Mouse (Mus musculus): ENCODE measurements around the gene Trim80.
"Not testable (repeated sequence)": the region's sequence is repeated elsewhere in the genome, so short reads cannot be mapped to it uniquely, and the experiment has no call there.

The Trim80 gene

DNA sequence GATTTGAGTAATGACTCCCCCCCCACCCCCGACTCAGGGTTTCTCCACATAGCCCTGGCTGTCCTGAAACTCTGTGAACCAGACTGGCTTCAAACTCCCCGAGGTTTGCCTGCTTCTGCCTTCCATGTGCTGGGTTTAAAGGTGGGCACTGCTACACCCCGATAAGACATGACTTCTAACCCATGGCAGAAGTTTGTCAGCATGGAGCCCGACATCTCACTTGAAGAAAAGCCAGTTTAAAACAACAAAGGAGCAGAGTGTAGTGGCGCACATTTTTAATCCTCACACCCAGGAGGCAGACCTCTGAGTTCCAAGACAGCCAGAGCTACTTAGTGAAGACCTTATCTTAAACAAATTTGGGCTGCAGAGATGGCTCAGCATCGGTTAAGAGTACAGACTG is 52.0 kb downstream of the Trim80 start:
- no peak for DNase-seq (ENCODE audit: low spot score)

DNA sequence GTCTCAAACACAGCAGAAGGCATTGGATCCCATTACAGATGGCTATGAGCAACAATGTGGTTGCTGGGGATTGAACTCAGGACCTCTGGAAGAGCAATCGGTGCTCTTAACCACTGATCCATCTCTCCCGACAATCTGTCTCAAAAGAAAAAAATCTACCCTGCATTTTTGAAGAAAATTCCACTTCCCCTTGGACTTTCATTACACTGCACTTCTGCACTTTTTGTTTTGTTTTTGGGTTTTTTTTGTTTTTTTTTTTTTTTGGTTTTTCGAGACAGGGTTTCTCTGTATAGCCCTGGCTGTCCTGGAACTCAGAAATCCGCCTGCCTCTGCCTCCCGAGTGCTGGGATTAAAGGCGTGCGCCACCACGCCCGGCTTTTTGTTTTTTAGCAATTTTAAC is 56.2 kb downstream of the Trim80 start:
- DNase-seq (ENCODE audit: low spot score), result not testable (repeated sequence)

Data from urinary bladder, postnatal 10 days (tissue).